Mouse (Mus musculus): Measurements from ENCODE around the gene Tle3. TPM values are rescaled to one million over a fixed set of nuclear protein-coding genes. Genes with fewer than 3 reads are reported as not detected.
A peak's percentile ranks its signal among the peaks of the same experiment; 100 is the strongest.

Gene Tle3
- polyA plus RNA-seq, 1 experiment from 2014 or later, result 3.2 TPM

DNA sequence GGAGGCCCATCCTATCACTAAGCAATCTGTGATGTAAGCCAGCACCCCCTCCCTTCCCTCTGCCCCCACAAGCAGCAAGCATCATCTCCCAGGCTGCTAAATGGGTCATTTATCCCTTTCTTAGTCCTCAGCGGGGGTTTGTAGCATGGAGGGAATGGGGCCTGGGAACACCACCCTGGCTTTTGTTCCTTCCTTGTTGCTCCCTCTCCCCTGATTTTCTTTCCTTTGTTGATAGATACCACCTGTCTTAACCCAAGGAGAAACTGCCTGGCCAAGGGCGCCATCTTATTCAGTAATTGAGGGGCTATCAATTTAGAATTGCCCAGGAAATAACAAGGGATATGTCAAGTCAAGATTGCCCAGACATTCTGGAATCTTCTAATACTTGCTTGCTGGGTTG, 14.1 kb downstream of the Tle3 start:
- no peak for DNase-seq
- H3K27ac ChIP-seq (ENCODE audit: low read depth), result no peak overlapping the region
- peaks cover 64% of the 10 kb centered on the region for H3K4me1 ChIP-seq (ENCODE audit: insufficient read depth)
- no peak overlapping the region for H3K4me3 ChIP-seq (ENCODE audit: low read depth, low read length)
- TF ChIP-seq CTCF (IDR thresholded peaks at IDR 0.05; ENCODE audit: low read depth), result no peak
- TF ChIP-seq EP300 (IDR thresholded peaks at IDR 0.05; ENCODE audit: low read depth), result no peak
- WGBS (ENCODE audit: insufficient replicate concordance), result 74% methylated on average over 2 of the region's 2 CpGs
- H3K4me2 ChIP-seq (ENCODE audit: low read depth, low read length), result no peak overlapping the region
- no peaks in the 10 kb centered on the region for H3K27me3 ChIP-seq (ENCODE audit: insufficient read depth, low read length)
- H3K9ac ChIP-seq (replicated peaks), result no peak overlapping the region
- no peaks in the 10 kb centered on the region for H3K9me3 ChIP-seq (ENCODE audit: low read length)
- ATAC-seq, result no peak
- peaks cover 5% of the 10 kb centered on the region; the same call in 1 of the 2 replicates for H3K36me3 ChIP-seq (replicated peaks; ENCODE audit: insufficient read depth, low read length)

DNA sequence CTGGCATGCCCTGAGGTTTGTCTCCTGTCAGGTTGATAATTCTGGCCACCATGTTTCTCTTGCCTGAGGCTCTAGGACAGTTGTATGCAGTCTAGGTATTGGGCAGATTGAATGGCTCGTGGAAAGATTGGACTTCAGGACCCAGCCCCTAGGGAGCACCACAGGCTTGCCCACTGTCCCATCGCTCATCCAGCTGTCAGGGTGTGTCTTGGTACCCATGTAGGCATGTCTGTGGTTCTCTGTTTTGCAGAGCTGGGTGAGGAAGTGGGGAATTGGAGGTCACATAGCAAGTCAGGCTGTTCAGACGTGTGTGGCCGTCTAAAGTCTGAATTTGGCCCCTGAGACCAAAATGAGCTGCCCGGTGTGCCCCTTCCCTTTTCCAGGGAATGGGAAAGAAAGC, 15.6 kb downstream of the Tle3 start:
- H3K27me3 ChIP-seq (ENCODE audit: insufficient read depth, low read length), result no peaks in the 10 kb centered on the region
- ATAC-seq, result no peak
- H3K9ac ChIP-seq (replicated peaks), result no peak overlapping the region
- H3K27ac ChIP-seq (ENCODE audit: low read depth), result no peak overlapping the region
- no peak overlapping the region for H3K4me3 ChIP-seq (ENCODE audit: low read depth, low read length)
- H3K36me3 ChIP-seq (replicated peaks; ENCODE audit: insufficient read depth, low read length), result peaks cover 3% of the 10 kb centered on the region; the same call in 1 of the 2 replicates
- no peaks in the 10 kb centered on the region for H3K9me3 ChIP-seq (ENCODE audit: low read length)
- no peak for DNase-seq
- WGBS (ENCODE audit: insufficient replicate concordance), result 53% methylated on average over 5 of the region's 5 CpGs
- peaks cover 74% of the 10 kb centered on the region for H3K4me1 ChIP-seq (ENCODE audit: insufficient read depth)
- TF ChIP-seq EP300 (IDR thresholded peaks at IDR 0.05; ENCODE audit: low read depth) (no peak), CTCF (IDR thresholded peaks at IDR 0.05; ENCODE audit: low read depth) (peak; percentile 22; the same call in 1 of the 2 replicates)
- H3K4me2 ChIP-seq (ENCODE audit: low read depth, low read length), result no peak overlapping the region

DNA sequence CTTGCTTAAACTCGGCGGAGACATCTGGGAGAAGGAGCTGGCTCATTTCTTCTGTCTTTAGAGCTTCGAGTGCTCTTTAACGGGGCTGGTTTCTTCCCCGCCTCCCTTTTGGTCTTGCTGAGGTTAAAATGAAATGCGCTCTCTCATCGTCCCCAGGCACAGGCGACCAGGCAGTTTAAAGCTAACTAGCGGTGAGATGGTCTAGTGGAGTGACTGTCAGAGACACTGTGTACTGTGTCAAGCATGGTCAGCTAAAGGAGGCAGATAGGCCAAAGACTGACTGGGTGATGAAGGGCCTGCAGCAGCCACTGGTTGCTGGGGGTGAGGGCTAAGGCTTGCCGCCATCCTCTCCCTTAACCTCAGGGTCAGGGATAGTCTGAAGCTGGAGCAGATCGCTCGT, 16.0 kb downstream of the Tle3 start:
- H3K4me1 ChIP-seq (ENCODE audit: insufficient read depth), result peaks cover 71% of the 10 kb centered on the region
- TF ChIP-seq EP300 (IDR thresholded peaks at IDR 0.05; ENCODE audit: low read depth) (no peak), CTCF (IDR thresholded peaks at IDR 0.05; ENCODE audit: low read depth) (no peak)

GRCm38 (mm10) chr9:61388689-61389403, 16.7 kb downstream of the Tle3 start:
- 0 out of 2 replicates have a peak overlapping the region, but pooled peaks have one; percentile 29 for H3K27ac ChIP-seq (ENCODE audit: low read depth)

More for the DNA sequence above, 16.0 kb downstream of the Tle3 start:
- H3K27ac ChIP-seq (ENCODE audit: low read depth), result no peak overlapping the region
- ATAC-seq (no peak), DNase-seq (no peak)
- H3K4me2 ChIP-seq (ENCODE audit: low read depth, low read length), result no peak overlapping the region
- H3K9ac ChIP-seq (replicated peaks), result no peak overlapping the region
- H3K27me3 ChIP-seq (ENCODE audit: insufficient read depth, low read length), result no peaks in the 10 kb centered on the region
- H3K9me3 ChIP-seq (ENCODE audit: low read length), result no peaks in the 10 kb centered on the region
- 67% methylated on average over 12 of the region's 12 CpGs for WGBS (ENCODE audit: insufficient replicate concordance)
- H3K4me3 ChIP-seq (ENCODE audit: low read depth, low read length), result no peak overlapping the region
- H3K36me3 ChIP-seq (replicated peaks; ENCODE audit: insufficient read depth, low read length), result peaks cover 5% of the 10 kb centered on the region

DNA sequence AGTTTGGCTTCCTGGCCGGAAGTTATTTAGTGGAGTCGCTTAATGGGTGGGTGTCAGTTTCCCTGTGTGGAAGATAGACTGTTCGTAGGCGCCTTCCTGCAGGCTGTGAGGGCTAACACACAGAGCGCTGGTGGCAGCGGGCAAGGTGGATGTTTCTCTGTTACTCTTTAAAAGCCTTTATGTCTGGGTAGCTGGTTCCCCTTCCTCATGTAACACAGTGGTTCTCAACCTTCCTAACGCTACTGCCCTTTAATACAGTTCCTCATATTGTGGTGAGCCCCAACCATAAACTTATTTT, 17.2 kb downstream of the Tle3 start:
- Histone ChIP-seq H3K27ac (ENCODE audit: low read depth) (0 out of 2 replicates have a peak overlapping the region, but pooled peaks have one; percentile 29), H3K4me3 (ENCODE audit: low read depth, low read length) (no peak overlapping the region)
- WGBS (ENCODE audit: insufficient replicate concordance), result 24% methylated on average over 7 of the region's 7 CpGs

More at GRCm38 (mm10) chr9:61388689-61389403, 16.7 kb downstream of the Tle3 start:
- Histone ChIP-seq H3K27me3 (ENCODE audit: insufficient read depth, low read length) (no peaks in the 10 kb centered on the region), H3K4me3 (ENCODE audit: low read depth, low read length) (no peak overlapping the region), H3K4me2 (ENCODE audit: low read depth, low read length) (peak overlapping the region; percentile 44), H3K4me1 (ENCODE audit: insufficient read depth) (peaks cover 68% of the 10 kb centered on the region), H3K9me3 (ENCODE audit: low read length) (no peaks in the 10 kb centered on the region), H3K9ac (replicated peaks) (no peak overlapping the region), H3K36me3 (replicated peaks; ENCODE audit: insufficient read depth, low read length) (peaks cover 10% of the 10 kb centered on the region)
- 42% methylated on average over 14 of the region's 14 CpGs for WGBS (ENCODE audit: insufficient replicate concordance)
- ATAC-seq (peak; percentile 72), DNase-seq (peak; percentile 67)
- TF ChIP-seq EP300 (IDR thresholded peaks at IDR 0.05; ENCODE audit: low read depth) (0 out of 2 replicates have a peak, but pooled peaks have one; percentile 32), CTCF (IDR thresholded peaks at IDR 0.05; ENCODE audit: low read depth) (no peak)

DNA sequence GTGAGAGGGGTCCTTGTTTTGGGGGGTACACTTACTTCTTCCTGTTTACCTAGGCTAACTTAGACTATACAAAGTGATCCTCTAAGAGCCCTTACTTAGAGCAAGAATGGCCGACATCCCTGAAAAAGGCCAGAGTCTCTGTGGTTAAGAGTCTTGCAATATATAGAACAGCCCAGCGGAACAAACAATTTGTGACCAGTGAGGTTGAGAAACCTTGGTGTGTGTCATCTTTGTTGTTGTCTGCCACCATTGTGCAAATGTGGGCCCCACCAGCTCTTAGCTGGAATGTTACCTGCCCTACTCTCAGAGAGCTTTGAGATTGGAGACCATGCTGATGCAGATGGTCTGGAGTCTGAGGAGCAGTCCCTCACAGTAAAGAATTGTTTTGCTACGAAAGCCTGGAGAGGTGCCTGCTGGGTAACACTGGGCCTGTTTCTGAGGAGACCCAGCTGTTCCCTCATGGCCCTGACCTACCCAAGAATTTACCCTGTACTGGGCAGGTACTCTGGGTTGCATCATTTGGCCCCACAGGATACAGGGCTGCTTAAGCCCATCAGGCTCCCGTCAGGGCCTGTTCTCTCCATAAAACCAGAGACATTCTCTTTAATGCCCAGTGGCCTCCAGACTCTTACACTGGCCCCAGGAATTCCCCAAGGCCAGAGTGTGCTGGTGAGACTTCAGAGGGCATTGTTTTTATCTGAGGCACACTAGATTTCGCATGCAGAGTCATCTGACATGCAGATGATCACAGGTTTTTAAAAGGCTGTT, 19.6 kb downstream of the Tle3 start:
- peak; percentile 67 for ATAC-seq
- no peak overlapping the region for H3K9ac ChIP-seq (replicated peaks)
- H3K27me3 ChIP-seq (ENCODE audit: insufficient read depth, low read length), result no peaks in the 10 kb centered on the region
- no peaks in the 10 kb centered on the region for H3K9me3 ChIP-seq (ENCODE audit: low read length)
- peaks cover 50% of the 10 kb centered on the region for H3K4me1 ChIP-seq (ENCODE audit: insufficient read depth)
- peak overlapping the region; percentile 13; the same call in 1 of the 2 replicates for H3K4me2 ChIP-seq (ENCODE audit: low read depth, low read length)
- H3K36me3 ChIP-seq (replicated peaks; ENCODE audit: insufficient read depth, low read length), result peaks cover 38% of the 10 kb centered on the region
- H3K27ac ChIP-seq (ENCODE audit: low read depth), result peak overlapping the region; percentile 63
- DNase-seq, result no peak
- TF ChIP-seq EP300 (IDR thresholded peaks at IDR 0.05; ENCODE audit: low read depth) (no peak), CTCF (IDR thresholded peaks at IDR 0.05; ENCODE audit: low read depth) (no peak)
- no peak overlapping the region for H3K4me3 ChIP-seq (ENCODE audit: low read depth, low read length)
- WGBS (ENCODE audit: insufficient replicate concordance), result 61% methylated on average over 5 of the region's 5 CpGs

More for the DNA sequence above, 17.2 kb downstream of the Tle3 start:
- peak overlapping the region; percentile 44 for H3K4me2 ChIP-seq (ENCODE audit: low read depth, low read length)
- no peak for TF ChIP-seq EP300 (IDR thresholded peaks at IDR 0.05; ENCODE audit: low read depth)
- TF ChIP-seq CTCF (IDR thresholded peaks at IDR 0.05; ENCODE audit: low read depth), result no peak
- no peak overlapping the region for H3K9ac ChIP-seq (replicated peaks)
- peaks cover 15% of the 10 kb centered on the region for H3K36me3 ChIP-seq (replicated peaks; ENCODE audit: insufficient read depth, low read length)
- ATAC-seq, result no peak
- no peaks in the 10 kb centered on the region for H3K27me3 ChIP-seq (ENCODE audit: insufficient read depth, low read length)
- no peaks in the 10 kb centered on the region for H3K9me3 ChIP-seq (ENCODE audit: low read length)
- peaks cover 68% of the 10 kb centered on the region for H3K4me1 ChIP-seq (ENCODE audit: insufficient read depth)
- DNase-seq, result no peak

Data from liver, postnatal 0 days (tissue).